Mouse (Mus musculus) yolk sac, embryonic 10.5 days (tissue): ENCODE measurements at regions not wholly inside any gene's neighbourhood (a gene's known extent, or its start where the extent isn't known, plus 50 kb on each side); places are given as distances from the start of the nearest gene placed in this dataset.

Experiments used
- DNase-seq: peaks from one replicate; pipeline ENCODE4 v3.0.0-alpha.2; 2017; ENCODE audit warnings: low spot score

- no peak for DNase-seq
These were observed 2914.2 kb upstream of the Gm6569 start for GRCm38 (mm10) chr15:70920138-70920537.

DNA sequence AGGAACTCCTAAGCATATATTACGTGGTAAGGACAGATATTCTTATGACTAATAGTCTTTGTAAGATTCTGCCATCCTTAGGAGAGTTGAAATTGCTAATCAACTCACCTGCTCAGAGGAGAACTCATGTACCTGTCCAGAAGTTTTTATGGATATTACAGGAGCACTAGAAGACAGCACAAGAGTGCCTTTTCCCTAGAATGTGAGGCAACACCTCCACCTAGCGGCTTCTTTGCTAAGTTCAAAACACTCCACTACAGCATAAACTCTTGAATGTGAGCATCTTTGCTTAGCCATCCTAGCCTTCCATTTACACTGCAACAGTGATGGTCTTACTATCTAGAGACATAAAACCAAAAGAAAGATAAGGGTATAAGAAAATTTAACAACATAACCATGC, 2913.5 kb upstream of the Gm6569 start:
- DNase-seq, result peak; percentile 4
